Mouse (Mus musculus) midbrain, postnatal 0 days (tissue): ENCODE measurements at regions not wholly inside any gene's neighbourhood (a gene's known extent, or its start where the extent isn't known, plus 50 kb on each side); places are given as distances from the start of the nearest gene placed in this dataset. TPM values are rescaled to one million over a fixed set of nuclear protein-coding genes. Genes with fewer than 3 reads are reported as not detected.
A peak's percentile ranks its signal among the peaks of the same experiment; 100 is the strongest.

Experiments
- ATAC-seq: fragments of 200-750 bp; cut with Nextera tagmentation; 2 replicates; pipeline ENCODE4 v1.8.0; 2017; ENCODE audit warnings: moderate number of reproducible peaks, mild to moderate bottlenecking, moderate TSS enrichment, moderate library complexity; ENCODE audit not compliant: low FRiP score
- DNase-seq: peaks from one replicate; pipeline ENCODE4 v3.0.0-alpha.2; 2015; ENCODE audit warnings: low spot score
- H3K27ac ChIP-seq: fragments of 300-500 bp; sonication (generic); 2 replicates; pipeline ENCODE4 v1.5.1; 2014; ENCODE audit warnings: low read depth, mild to moderate bottlenecking, low read length, mixed read lengths
- H3K27me3 ChIP-seq: fragments of 300-500 bp; sonication (generic); 2 replicates; pipeline ENCODE4 v1.6.1; 2014; ENCODE audit warnings: low read length, control low read depth, mixed read lengths; ENCODE audit not compliant: insufficient read depth
- H3K36me3 ChIP-seq: fragments of 300-500 bp; sonication (generic); 2 replicates; pipeline ENCODE4 v1.6.1; 2014; ENCODE audit warnings: low read length, control low read depth, mixed read lengths; ENCODE audit not compliant: insufficient read depth
- H3K4me1 ChIP-seq: fragments of 300-500 bp; sonication (generic); 2 replicates; pipeline ENCODE4 v1.6.1; 2014; ENCODE audit warnings: mild to moderate bottlenecking, control low read depth, antibody characterized with exemption, low read length, mixed read lengths; ENCODE audit not compliant: insufficient read depth
- H3K4me2 ChIP-seq: fragments of 300-500 bp; sonication (generic); 2 replicates; pipeline ENCODE4 v1.6.1; 2014; ENCODE audit warnings: low read depth, mild to moderate bottlenecking, low read length, mixed read lengths; ENCODE audit not compliant: poor library complexity, severe bottlenecking
- H3K4me3 ChIP-seq: fragments of 300-500 bp; sonication (generic); 2 replicates; pipeline ENCODE4 v1.5.1; 2014; ENCODE audit warnings: low read depth, mild to moderate bottlenecking, low read length, moderate library complexity
- H3K9ac ChIP-seq: fragments of 300-500 bp; sonication (generic); replicated peaks from 2 replicates; pipeline ENCODE4 v1.6.1; 2014; ENCODE audit warnings: mild to moderate bottlenecking, low read length, moderate library complexity, mixed read lengths; ENCODE audit not compliant: poor library complexity, severe bottlenecking
- H3K9me3 ChIP-seq: fragments of 300-500 bp; sonication (generic); 2 replicates; pipeline ENCODE4 v1.6.1; 2016; ENCODE audit warnings: low read length, control low read depth
- CTCF ChIP-seq: IDR thresholded peaks from 2 replicates; pipeline ENCODE4 v1.5.1; 2016; ENCODE audit warnings: antibody characterized with exemption, mild to moderate bottlenecking
- WGBS: fragments of 180-500 bp; shearing (Covaris S2); extraction: QIAGEN DNeasy Blood & Tissue Kit; methylation state at CpG from one replicate; pipeline ENCODE4 v1.1.7; 2014; 5-methylcytosine and 5-hydroxymethylcytosine counted together
- microRNA-seq: library from miRNA; unstranded; fragments of <30 nt; microRNA quantifications from one replicate; pipeline ENCODE4, GENCODE M21; 2016; ENCODE audit warnings: borderline number of aligned reads

DNA sequence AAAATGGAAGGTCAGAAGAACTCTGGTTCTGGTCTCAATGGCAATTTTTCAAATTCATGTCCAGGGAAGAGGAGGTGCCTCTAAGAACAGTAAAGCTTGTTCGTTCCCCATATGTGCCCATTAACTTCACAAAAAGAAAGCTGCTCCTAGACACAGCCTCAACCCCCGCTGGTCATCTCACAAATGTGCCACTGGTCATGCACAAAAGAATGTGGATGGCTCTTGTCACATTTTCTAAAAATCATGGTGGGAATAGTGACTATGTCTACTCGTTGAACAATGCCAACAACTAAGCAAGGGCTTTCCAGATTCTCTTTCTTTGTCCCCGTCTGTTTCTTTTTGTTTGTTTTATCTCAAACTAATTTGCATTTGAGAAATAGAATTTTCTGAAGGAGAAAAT lies 510.3 kb upstream of the Mms22l start:
- Histone ChIP-seq H3K9me3 (no peaks in the 10 kb centered on the region), H3K36me3 (no peaks in the 10 kb centered on the region), H3K4me2 (no peak overlapping the region), H3K27ac (no peak overlapping the region), H3K27me3 (no peaks in the 10 kb centered on the region), H3K4me1 (no peaks in the 10 kb centered on the region; the same call in 1 of the 2 replicates), H3K4me3 (no peak overlapping the region), H3K9ac (no peak overlapping the region)
- WGBS, result 37% methylated on average over 4 of the region's 4 CpGs
- DNase-seq (no peak), ATAC-seq (no peak)
- no peak for TF ChIP-seq CTCF

- Histone ChIP-seq H3K36me3 (no peaks in the 10 kb centered on the region), H3K9me3 (no peaks in the 10 kb centered on the region), H3K9ac (no peak overlapping the region), H3K4me1 (no peaks in the 10 kb centered on the region), H3K4me2 (no peak overlapping the region), H3K4me3 (no peak overlapping the region), H3K27ac (no peak overlapping the region), H3K27me3 (no peaks in the 10 kb centered on the region)
- WGBS, result 38% methylated on average over 3 of the region's 3 CpGs
- DNase-seq (no peak), ATAC-seq (no peak)
- no peak for TF ChIP-seq CTCF
Measured at GRCm38 (mm10) chr4:23993823-23994222, 502.4 kb upstream of the Mms22l start.

DNA sequence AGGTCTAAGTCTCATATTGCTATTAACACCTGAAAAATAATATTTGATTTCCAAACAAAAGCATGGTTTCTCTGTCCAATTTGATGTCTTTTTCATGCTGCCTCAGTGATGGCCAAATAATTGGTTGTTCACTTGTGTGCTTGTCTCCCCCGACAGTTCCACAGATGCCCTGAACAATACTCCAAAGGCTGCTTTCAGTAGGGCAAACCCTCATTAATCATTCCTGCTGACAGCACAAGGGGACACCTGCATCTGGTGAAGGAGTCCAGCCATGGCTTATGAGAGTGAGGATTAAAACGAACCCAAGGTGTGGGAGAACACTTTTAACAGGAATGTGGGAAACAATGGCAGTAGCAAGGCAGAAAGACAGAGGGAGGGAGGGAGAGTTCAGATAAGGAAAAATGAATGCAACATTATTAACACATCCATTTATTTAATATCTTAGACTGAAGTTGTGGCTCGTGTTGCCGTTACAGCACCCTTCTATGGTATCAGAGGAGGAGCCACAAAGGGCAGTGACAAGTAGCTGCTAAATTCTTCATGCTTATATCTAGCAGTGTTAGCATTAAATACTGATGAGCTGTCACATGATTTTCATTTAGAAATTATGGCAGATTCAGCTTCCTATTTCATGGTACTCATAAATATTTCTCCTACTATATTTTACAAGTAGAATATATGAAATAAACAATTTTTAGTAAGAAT lies 501.8 kb upstream of the Mms22l start:
- H3K9ac ChIP-seq, result no peak overlapping the region
- H3K27me3 ChIP-seq, result no peaks in the 10 kb centered on the region
- H3K36me3 ChIP-seq, result no peaks in the 10 kb centered on the region
- H3K9me3 ChIP-seq, result no peaks in the 10 kb centered on the region
- no peak overlapping the region for H3K4me3 ChIP-seq
- H3K27ac ChIP-seq, result no peak overlapping the region
- ATAC-seq, result no peak
- 19% methylated on average over 4 of the region's 4 CpGs for WGBS
- H3K4me1 ChIP-seq, result no peaks in the 10 kb centered on the region
- no peak for TF ChIP-seq CTCF
- H3K4me2 ChIP-seq, result no peak overlapping the region
- peak; percentile 15 for DNase-seq

DNA sequence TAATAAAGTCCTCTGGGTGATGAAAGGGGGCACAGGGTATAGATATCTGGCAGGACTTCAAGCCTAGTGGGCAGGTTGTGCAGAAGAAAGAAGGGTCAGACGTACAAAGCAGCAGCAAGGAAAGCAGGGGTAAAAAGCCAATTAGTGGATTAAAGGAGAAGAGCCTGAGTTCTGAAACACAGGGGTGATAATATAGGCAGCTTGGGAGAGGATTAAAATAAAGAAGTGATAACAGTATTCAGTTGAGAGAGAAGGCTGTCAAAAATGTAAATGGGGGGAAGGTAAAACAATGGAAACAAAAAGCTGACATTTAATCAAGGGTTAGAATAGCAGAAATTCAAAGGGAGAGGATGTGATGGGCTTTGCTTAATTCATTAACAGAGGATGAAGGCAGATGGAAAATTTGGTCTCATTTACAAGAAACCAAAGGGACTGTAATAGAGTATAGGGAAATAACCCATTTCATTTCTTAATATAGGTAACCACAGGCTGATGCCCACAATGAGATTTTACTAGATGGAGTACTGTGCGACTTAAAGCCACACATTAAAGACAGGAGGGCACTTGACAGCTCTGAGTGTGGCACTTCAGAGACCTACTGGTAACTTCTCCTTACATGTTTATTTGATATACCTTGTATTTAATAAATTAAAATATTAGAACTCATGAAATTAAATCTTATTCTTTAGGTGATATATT lies 489.8 kb upstream of the Mms22l start:
- H3K9me3 ChIP-seq, result no peaks in the 10 kb centered on the region
- no peaks in the 10 kb centered on the region for H3K27me3 ChIP-seq
- TF ChIP-seq CTCF, result no peak
- H3K9ac ChIP-seq, result no peak overlapping the region
- 15% methylated on average over 2 of the region's 2 CpGs for whole genome bisulfite sequencing
- no peaks in the 10 kb centered on the region for H3K36me3 ChIP-seq
- H3K4me1 ChIP-seq, result no peaks in the 10 kb centered on the region
- H3K4me3 ChIP-seq, result no peak overlapping the region
- ATAC-seq (no peak), DNase-seq (no peak)
- H3K27ac ChIP-seq, result no peak overlapping the region
- no peak overlapping the region for H3K4me2 ChIP-seq

DNA sequence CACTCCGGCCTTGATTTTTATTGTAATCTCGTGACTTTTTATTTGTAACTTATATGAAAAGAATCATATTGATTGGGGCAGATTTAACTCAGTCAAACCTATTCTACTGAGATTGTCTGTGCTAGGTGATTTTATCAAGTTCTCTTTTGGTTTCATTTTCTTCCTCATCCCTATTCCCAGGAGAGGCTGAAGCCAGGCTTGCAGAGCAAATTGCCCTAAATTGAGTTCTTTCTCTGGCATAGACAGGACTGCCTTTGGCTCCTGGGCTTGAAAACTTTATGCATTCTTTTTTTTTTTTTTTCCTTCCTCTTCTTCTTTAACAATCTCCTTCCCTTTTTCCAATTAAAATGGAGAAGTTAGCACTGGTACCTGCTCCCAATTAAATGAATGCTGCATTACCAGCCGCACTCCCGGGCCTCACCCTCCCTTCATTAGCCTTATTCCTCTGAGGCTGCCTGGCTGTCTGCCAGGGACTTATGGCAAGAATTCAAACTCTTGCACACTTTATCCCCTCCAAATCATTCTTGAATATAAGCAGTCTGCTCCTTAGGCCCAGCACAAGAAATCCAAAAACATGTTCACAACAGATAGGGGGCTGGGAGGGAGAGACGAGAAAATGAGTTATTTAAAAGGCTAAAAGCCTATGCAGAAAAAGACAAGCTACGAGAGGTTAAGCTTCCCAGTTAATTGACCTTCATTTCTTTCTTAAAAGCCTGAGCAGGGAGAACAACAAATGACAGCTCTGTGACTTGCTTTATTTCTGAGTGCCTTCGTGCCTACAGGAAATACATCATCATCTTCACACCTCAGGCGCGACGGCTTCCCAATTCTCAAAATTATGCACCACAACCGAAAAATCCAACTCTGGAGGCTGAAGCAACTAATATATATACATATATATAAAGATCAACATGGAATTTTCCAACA lies 476.8 kb upstream of the Mms22l start:
- 37% methylated on average over 11 of the region's 11 CpGs for WGBS
- no peaks in the 10 kb centered on the region for H3K36me3 ChIP-seq
- peak overlapping the region; percentile 43; the same call in 1 of the 2 replicates for H3K27ac ChIP-seq
- H3K4me2 ChIP-seq, result no peak overlapping the region
- ATAC-seq (0 out of 2 replicates have a peak, but pooled peaks have one; percentile 58), DNase-seq (peak; percentile 71)
- no peaks in the 10 kb centered on the region for H3K4me1 ChIP-seq
- TF ChIP-seq CTCF, result peak; percentile 15; the same call in 1 of the 2 replicates
- H3K9ac ChIP-seq, result no peak overlapping the region
- H3K9me3 ChIP-seq, result no peaks in the 10 kb centered on the region
- H3K4me3 ChIP-seq, result no peak overlapping the region
- no peaks in the 10 kb centered on the region for H3K27me3 ChIP-seq

Small RNA genes lying in the stretch of these regions (microRNA-seq; reads per million reads assigned to microRNA genes)
- not detected for gene Gm25978
